Mouse (Mus musculus): ENCODE results near the gene Fn3k. TPM values are rescaled to one million over a fixed set of nuclear protein-coding genes. Genes with fewer than 3 reads are reported as not detected.

Fn3k gene
- polyA plus RNA-seq, 1 experiment from 2014 or later = 2.9 TPM

- 77% methylated on average over 5 of the region's 5 CpGs for WGBS
- Histone ChIP-seq H3K4me1 (ENCODE audit: control insufficient read depth, insufficient read depth, low read length) (peaks cover 11% of the 10 kb centered on the region), H3K4me3 (replicated peaks; ENCODE audit: low read length) (no peak overlapping the region), H3K27me3 (ENCODE audit: control insufficient read depth, insufficient read depth, low read length) (no peaks in the 10 kb centered on the region), H3K9me3 (replicated peaks; ENCODE audit: control insufficient read depth, low read length) (no peaks in the 10 kb centered on the region), H3K27ac (ENCODE audit: low read length) (no peak overlapping the region), H3K9ac (ENCODE audit: low read length) (no peak overlapping the region), H3K4me2 (ENCODE audit: low read depth, low read length) (no peak overlapping the region), H3K36me3 (ENCODE audit: control insufficient read depth, insufficient read depth, low read length) (no peaks in the 10 kb centered on the region)
- no peak for ATAC-seq (ENCODE audit: insufficient read depth, low FRiP score)
Measured at GRCm38 (mm10) chr11:121417971-121418370, 16.7 kb upstream of the Fn3k start.

DNA sequence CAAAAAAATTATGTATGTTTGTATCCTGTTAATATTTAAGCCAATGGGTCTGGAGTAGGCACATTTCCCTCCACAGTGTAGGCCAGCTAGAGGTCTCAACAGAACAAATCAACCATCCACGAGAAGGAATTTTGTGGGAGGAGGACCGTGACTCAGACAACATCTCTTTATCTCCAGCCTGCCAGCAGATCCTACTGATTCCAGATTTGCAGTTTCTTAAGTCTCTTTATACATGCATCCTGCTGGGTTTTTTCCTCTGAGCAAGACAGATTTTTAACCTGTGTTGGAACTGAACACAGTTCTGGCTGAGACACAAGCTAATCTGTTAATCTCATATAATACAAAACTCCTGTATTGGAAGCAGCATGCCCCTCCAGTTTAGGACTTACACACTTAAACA, 15.8 kb upstream of the Fn3k start:
- H3K36me3 ChIP-seq (ENCODE audit: control insufficient read depth, insufficient read depth, low read length) = no peaks in the 10 kb centered on the region
- no peak overlapping the region for H3K4me2 ChIP-seq (ENCODE audit: low read depth, low read length)
- WGBS = 53% methylated on average over 2 of the region's 2 CpGs
- H3K27ac ChIP-seq (ENCODE audit: low read length) = no peak overlapping the region
- H3K9me3 ChIP-seq (replicated peaks; ENCODE audit: control insufficient read depth, low read length) = no peaks in the 10 kb centered on the region
- no peak overlapping the region for H3K4me3 ChIP-seq (replicated peaks; ENCODE audit: low read length)
- ATAC-seq (ENCODE audit: insufficient read depth, low FRiP score) = no peak
- H3K27me3 ChIP-seq (ENCODE audit: control insufficient read depth, insufficient read depth, low read length) = no peaks in the 10 kb centered on the region
- no peak overlapping the region for H3K9ac ChIP-seq (ENCODE audit: low read length)
- H3K4me1 ChIP-seq (ENCODE audit: control insufficient read depth, insufficient read depth, low read length) = peaks cover 11% of the 10 kb centered on the region

- Histone ChIP-seq H3K9me3 (replicated peaks; ENCODE audit: control insufficient read depth, low read length) (no peaks in the 10 kb centered on the region), H3K4me1 (ENCODE audit: control insufficient read depth, insufficient read depth, low read length) (peaks cover 11% of the 10 kb centered on the region), H3K27me3 (ENCODE audit: control insufficient read depth, insufficient read depth, low read length) (no peaks in the 10 kb centered on the region), H3K27ac (ENCODE audit: low read length) (no peak overlapping the region; the same call in 1 of the 2 replicates), H3K4me3 (replicated peaks; ENCODE audit: low read length) (peak overlapping the region; percentile 86), H3K9ac (ENCODE audit: low read length) (peak overlapping the region; percentile 73; the same call in 1 of the 2 replicates), H3K4me2 (ENCODE audit: low read depth, low read length) (peak overlapping the region; percentile 87), H3K36me3 (ENCODE audit: control insufficient read depth, insufficient read depth, low read length) (no peaks in the 10 kb centered on the region)
- ATAC-seq (ENCODE audit: insufficient read depth, low FRiP score) = no peak
- 55% methylated on average over 5 of the region's 5 CpGs for WGBS
Measured at GRCm38 (mm10) chr11:121420379-121420778, 14.3 kb upstream of the Fn3k start.

DNA sequence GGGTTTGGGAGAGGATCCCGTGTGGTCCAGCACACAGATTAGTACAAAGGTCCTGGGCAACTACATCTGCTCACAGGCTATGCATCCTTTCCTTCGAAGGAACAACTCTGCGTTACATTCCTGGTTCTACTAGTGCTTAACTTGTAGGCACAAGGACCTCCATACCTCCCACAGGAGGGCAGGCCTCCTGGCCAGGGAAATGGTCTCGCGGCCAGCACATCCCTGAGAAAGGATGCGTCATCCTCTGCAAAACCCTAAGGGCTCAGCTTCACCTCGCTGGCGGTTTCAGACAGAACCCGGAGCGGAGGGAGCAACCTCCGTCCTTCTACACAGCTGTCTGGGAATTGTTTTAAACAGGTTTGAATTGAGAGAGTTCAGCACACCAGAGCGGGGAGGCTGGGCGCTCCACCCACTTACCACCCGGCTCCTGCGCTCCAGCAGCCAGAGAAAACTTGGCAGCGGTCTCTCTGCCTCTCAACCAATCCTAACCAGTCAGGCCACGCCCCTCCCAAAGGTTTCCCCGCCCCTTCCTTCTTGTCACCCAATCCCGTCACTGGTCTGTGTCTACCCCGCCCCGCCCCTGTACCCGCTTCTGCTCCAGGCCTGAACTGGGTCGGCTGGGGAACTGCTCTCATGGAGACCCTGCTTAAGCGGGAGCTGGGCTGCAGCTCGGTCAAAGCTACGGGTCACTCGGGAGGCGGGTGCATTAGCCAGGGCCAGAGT, 13.7 kb upstream of the Fn3k start, which contains the start of gene Fn3krp:
Gene Fn3krp, plus strand, starts transcription at position 572 of the 723 bp plus-strand sequence.
- H3K4me2 ChIP-seq (ENCODE audit: low read depth, low read length) = peak within 1 kb of the TSS; percentile 87
- ATAC-seq (ENCODE audit: insufficient read depth, low FRiP score) = peak; percentile 100
- H3K4me3 ChIP-seq (replicated peaks; ENCODE audit: low read length) = peak within 1 kb of the TSS; percentile 86
- peak within 1 kb of the TSS; percentile 83 for H3K9ac ChIP-seq (ENCODE audit: low read length)
- H3K9me3 ChIP-seq (replicated peaks; ENCODE audit: control insufficient read depth, low read length) = no peaks in the 10 kb centered on the region
- peak within 1 kb of the TSS; percentile 72 for H3K27ac ChIP-seq (ENCODE audit: low read length)
- H3K4me1 ChIP-seq (ENCODE audit: control insufficient read depth, insufficient read depth, low read length) = peaks cover 11% of the 10 kb centered on the region
- H3K27me3 ChIP-seq (ENCODE audit: control insufficient read depth, insufficient read depth, low read length) = no peaks in the 10 kb centered on the region
- no peaks in the 10 kb centered on the region for H3K36me3 ChIP-seq (ENCODE audit: control insufficient read depth, insufficient read depth, low read length)
- WGBS = 1% methylated on average over 28 of the region's 28 CpGs

GRCm38 (mm10) chr11:121421553-121422173, 13.1 kb upstream of the Fn3k start:
- peaks cover 11% of the 10 kb centered on the region for H3K4me1 ChIP-seq (ENCODE audit: control insufficient read depth, insufficient read depth, low read length)
- H3K4me3 ChIP-seq (replicated peaks; ENCODE audit: low read length) = peak overlapping the region; percentile 86
- H3K4me2 ChIP-seq (ENCODE audit: low read depth, low read length) = peak overlapping the region; percentile 62
- ATAC-seq (ENCODE audit: insufficient read depth, low FRiP score) = peak; percentile 31; the same call in 1 of the 2 replicates
- H3K9me3 ChIP-seq (replicated peaks; ENCODE audit: control insufficient read depth, low read length) = no peaks in the 10 kb centered on the region
- H3K27ac ChIP-seq (ENCODE audit: low read length) = no peak overlapping the region; the same call in 1 of the 2 replicates
- H3K36me3 ChIP-seq (ENCODE audit: control insufficient read depth, insufficient read depth, low read length) = no peaks in the 10 kb centered on the region
- no peaks in the 10 kb centered on the region for H3K27me3 ChIP-seq (ENCODE audit: control insufficient read depth, insufficient read depth, low read length)
- WGBS = under 1% methylated on average over 28 of the region's 28 CpGs
- peak overlapping the region; percentile 83 for H3K9ac ChIP-seq (ENCODE audit: low read length)

DNA sequence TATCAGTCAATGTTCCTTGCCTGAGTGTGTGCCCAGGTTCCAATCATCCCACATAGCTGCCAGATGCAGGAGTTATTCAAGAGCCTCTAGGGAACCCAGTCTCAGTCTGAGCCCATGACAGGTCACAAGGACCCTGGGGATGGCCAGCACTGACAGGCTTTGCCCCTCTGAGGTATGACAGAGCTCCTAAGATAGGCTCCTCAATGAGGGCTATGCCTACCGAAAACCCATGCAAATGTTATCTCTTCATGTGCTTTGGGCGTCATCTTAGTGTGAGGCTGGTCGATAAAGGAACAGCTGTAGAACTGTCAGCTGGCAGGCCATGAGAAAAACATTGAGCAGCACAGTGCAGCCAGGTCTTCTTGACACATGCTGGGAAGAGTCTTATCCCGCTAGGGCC, 1.3 kb upstream of the Fn3k start:
- Histone ChIP-seq H3K36me3 (ENCODE audit: control insufficient read depth, insufficient read depth, low read length) (no peaks in the 10 kb centered on the region), H3K27ac (ENCODE audit: low read length) (no peak overlapping the region), H3K9me3 (replicated peaks; ENCODE audit: control insufficient read depth, low read length) (no peaks in the 10 kb centered on the region), H3K27me3 (ENCODE audit: control insufficient read depth, insufficient read depth, low read length) (no peaks in the 10 kb centered on the region), H3K4me2 (ENCODE audit: low read depth, low read length) (no peak overlapping the region), H3K9ac (ENCODE audit: low read length) (no peak overlapping the region), H3K4me1 (ENCODE audit: control insufficient read depth, insufficient read depth, low read length) (peaks cover 12% of the 10 kb centered on the region), H3K4me3 (replicated peaks; ENCODE audit: low read length) (no peak overlapping the region)
- ATAC-seq (ENCODE audit: insufficient read depth, low FRiP score) = peak; percentile 60; the same call in 1 of the 2 replicates
- whole genome bisulfite sequencing = 81% methylated on average over 4 of the region's 4 CpGs

- 74% methylated on average over 5 of the region's 5 CpGs for WGBS
- Histone ChIP-seq H3K4me2 (ENCODE audit: low read depth, low read length) (no peak overlapping the region), H3K27me3 (ENCODE audit: control insufficient read depth, insufficient read depth, low read length) (no peaks in the 10 kb centered on the region), H3K27ac (ENCODE audit: low read length) (no peak overlapping the region), H3K4me3 (replicated peaks; ENCODE audit: low read length) (no peak overlapping the region), H3K9me3 (replicated peaks; ENCODE audit: control insufficient read depth, low read length) (no peaks in the 10 kb centered on the region), H3K9ac (ENCODE audit: low read length) (no peak overlapping the region), H3K36me3 (ENCODE audit: control insufficient read depth, insufficient read depth, low read length) (no peaks in the 10 kb centered on the region), H3K4me1 (ENCODE audit: control insufficient read depth, insufficient read depth, low read length) (peaks cover 12% of the 10 kb centered on the region)
- no peak for ATAC-seq (ENCODE audit: insufficient read depth, low FRiP score)
Measured at GRCm38 (mm10) chr11:121437236-121437635, 2.5 kb downstream of the Fn3k start.

DNA sequence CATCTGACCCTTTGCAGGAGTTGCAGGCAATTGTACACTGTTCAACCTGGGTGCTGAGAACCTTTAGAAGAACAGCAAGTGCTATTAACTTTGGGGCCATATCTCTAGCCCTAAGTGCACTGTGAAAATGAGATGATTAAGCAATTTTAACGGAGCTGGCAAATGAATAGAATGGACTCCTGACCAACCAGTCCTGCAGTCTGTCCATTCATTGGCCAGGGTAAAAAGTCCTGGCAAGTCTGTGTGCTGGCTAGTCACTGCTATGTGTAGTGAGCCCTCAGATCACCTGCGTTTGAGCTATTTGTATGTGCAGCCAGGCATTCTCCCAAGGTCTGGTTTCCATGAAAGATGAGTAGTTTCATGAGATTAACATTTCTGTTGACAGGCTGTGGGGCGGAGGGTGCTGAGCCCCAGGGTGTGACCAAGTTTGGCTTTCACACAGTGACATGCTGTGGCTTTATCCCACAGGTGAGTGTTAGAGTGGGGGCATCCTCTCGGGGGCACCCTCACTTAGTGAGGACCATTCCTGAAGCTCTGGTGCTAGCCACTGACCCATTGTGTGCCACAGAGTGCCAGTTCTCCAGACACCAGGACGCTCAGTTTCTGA, 5.1 kb downstream of the Fn3k start:
- H3K4me3 ChIP-seq (replicated peaks; ENCODE audit: low read length) = no peak overlapping the region
- no peak for ATAC-seq (ENCODE audit: insufficient read depth, low FRiP score)
- peaks cover 3% of the 10 kb centered on the region; the same call in 1 of the 2 replicates for H3K4me1 ChIP-seq (ENCODE audit: control insufficient read depth, insufficient read depth, low read length)
- no peaks in the 10 kb centered on the region for H3K36me3 ChIP-seq (ENCODE audit: control insufficient read depth, insufficient read depth, low read length)
- no peaks in the 10 kb centered on the region for H3K9me3 ChIP-seq (replicated peaks; ENCODE audit: control insufficient read depth, low read length)
- H3K9ac ChIP-seq (ENCODE audit: low read length) = no peak overlapping the region
- H3K4me2 ChIP-seq (ENCODE audit: low read depth, low read length) = no peak overlapping the region
- H3K27me3 ChIP-seq (ENCODE audit: control insufficient read depth, insufficient read depth, low read length) = no peaks in the 10 kb centered on the region
- no peak overlapping the region for H3K27ac ChIP-seq (ENCODE audit: low read length)
- 62% methylated on average over 5 of the region's 5 CpGs for WGBS

DNA sequence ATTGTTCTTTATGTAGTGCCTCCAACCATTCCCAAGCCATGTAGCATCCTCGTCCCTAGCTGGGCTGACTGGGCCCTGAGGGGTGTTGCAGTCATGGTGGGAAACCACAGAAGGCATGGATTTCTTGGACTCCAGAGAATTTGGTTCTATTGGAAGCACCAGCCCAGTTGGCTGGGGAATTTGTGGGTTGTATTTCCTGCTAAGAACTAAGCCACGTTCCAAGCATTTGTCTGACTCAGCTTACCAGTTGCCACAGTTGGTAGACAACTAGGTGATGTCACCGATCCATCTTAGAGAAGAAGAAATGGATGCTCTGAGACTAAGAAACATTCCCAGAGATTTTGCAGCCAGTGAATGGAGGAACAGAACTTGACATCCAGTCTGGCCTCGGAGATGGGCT, 6.9 kb downstream of the Fn3k start:
- ATAC-seq (ENCODE audit: insufficient read depth, low FRiP score) = no peak
- Histone ChIP-seq H3K27ac (ENCODE audit: low read length) (no peak overlapping the region), H3K4me3 (replicated peaks; ENCODE audit: low read length) (no peak overlapping the region), H3K9me3 (replicated peaks; ENCODE audit: control insufficient read depth, low read length) (no peaks in the 10 kb centered on the region), H3K4me2 (ENCODE audit: low read depth, low read length) (no peak overlapping the region), H3K9ac (ENCODE audit: low read length) (no peak overlapping the region), H3K36me3 (ENCODE audit: control insufficient read depth, insufficient read depth, low read length) (no peaks in the 10 kb centered on the region), H3K27me3 (ENCODE audit: control insufficient read depth, insufficient read depth, low read length) (no peaks in the 10 kb centered on the region), H3K4me1 (ENCODE audit: control insufficient read depth, insufficient read depth, low read length) (no peaks in the 10 kb centered on the region)
- 86% methylated on average over 4 of the region's 4 CpGs for WGBS

All from stomach, embryonic 16.5 days (tissue).